Mouse (Mus musculus) thymus, postnatal 36 days (tissue): ENCODE results near the gene Pld1.

Experiments used
- DNase-seq, 2 experiments: peaks; one replicate each; pipeline ENCODE4 v3.0.0; 2022; ENCODE audit warnings: mixed read lengths in 2 of 2

Gene Pld1

GRCm38 (mm10) chr3:28165598-28165997 is 227.1 kb downstream of the Pld1 start:
- peak; percentile 35 to 43 for DNase-seq

- DNase-seq, result no peak
Observed at GRCm38 (mm10) chr3:28167796-28168505, 229.5 kb downstream of the Pld1 start.

GRCm38 (mm10) chr3:28170911-28171618 is 232.6 kb downstream of the Pld1 start:
- DNase-seq, result peak; percentile 74 to 78

- no peak for DNase-seq
Observed at GRCm38 (mm10) chr3:28175997-28176967, 237.8 kb downstream of the Pld1 start.

- DNase-seq, result no peak
Observed at GRCm38 (mm10) chr3:28178333-28178732, 239.8 kb downstream of the Pld1 start.
